Mouse (Mus musculus) layer of hippocampus, adult 2 months (tissue): Measurements from ENCODE around the gene Nefh. TPM values are rescaled to one million over a fixed set of nuclear protein-coding genes. Genes with fewer than 3 reads are reported as not detected.

Experiments
- DNase-seq, 2 experiments: peaks; one replicate each; pipeline ENCODE4 v3.0.0; 2022; ENCODE audit warnings: low spot score in 2 of 2
- H3K27ac ChIP-seq: fragments of 200-600 bp; 2 replicates; pipeline ENCODE4 v1.8.1; 2022
- H3K4me3 ChIP-seq: fragments of 200-600 bp; 2 replicates; pipeline ENCODE4 v1.8.1; 2022; ENCODE audit warnings: mild to moderate bottlenecking
- CTCF ChIP-seq: fragments of 200-600 bp; conservative IDR thresholded peaks from 2 replicates; pipeline ENCODE4 v1.8.1; 2022; ENCODE audit warnings: antibody characterized with exemption, mild to moderate bottlenecking, moderate library complexity
- long read RNA-seq, 2 experiments: library from polyadenylated mRNA; stranded (forward); transcript quantifications; one replicate each; pipeline ENCODE4 v2.0.0; 2021; ENCODE audit warnings: borderline mapping rate in 2 of 2
- total RNA-seq, 2 experiments: library from RNA; stranded (reverse); gene quantifications; 2 replicates each; pipeline ENCODE4 v1.2.3; 2021

Gene Nefh
- 10 to 100 TPM; 37.2 to 38.0 TPM for total RNA-seq
- long read RNA-seq, experiment 1, transcript Nefh-201 (4 exons, 3,994 nt): major isoform, 37 of 40 reads
- long read RNA-seq, experiment 1, partial matches to known transcripts: 3 of 40 reads
- long read RNA-seq, experiment 1, other reads (novel, unspliced or antisense): 0 of 40 reads
- long read RNA-seq, experiment 2, transcript Nefh-201 (4 exons, 3,994 nt): major isoform, 54 of 57 reads
- long read RNA-seq, experiment 2, partial matches to known transcripts: 1 of 57 reads
- long read RNA-seq, experiment 2, other reads (novel, unspliced or antisense): 2 of 57 reads

DNA sequence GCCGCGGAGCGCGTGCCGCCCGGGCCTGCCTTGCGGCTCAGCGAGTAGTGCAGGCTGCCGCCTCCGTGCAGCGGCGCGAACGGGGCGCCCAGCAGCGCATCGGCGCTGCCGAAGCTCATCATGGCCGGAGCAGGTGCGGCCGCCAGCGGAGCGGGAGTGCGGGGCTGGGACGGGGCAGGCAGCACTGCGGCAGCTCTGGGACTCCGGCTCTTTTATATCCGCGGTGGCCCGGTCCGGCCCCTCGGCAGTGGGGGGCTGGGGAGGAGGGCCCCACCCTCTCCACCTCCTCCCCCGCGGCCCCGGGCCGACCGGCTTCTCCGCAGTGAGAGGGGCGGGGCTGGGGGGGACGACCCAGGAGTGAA is at the start of gene Nefh:
Gene Nefh (minus strand): TSS at position 252 of the 362 bp plus-strand sequence.
- Histone ChIP-seq H3K4me3 (peak within 1 kb of the TSS; percentile 73), H3K27ac (peak within 1 kb of the TSS; percentile 93)
- DNase-seq: peak in 1 of 2 experiments; percentile 35
- no peak for TF ChIP-seq CTCF

- Histone ChIP-seq H3K4me3 (no peak overlapping the region), H3K27ac (no peak overlapping the region)
- no peak for TF ChIP-seq CTCF
- no peak for DNase-seq
Measured at GRCm38 (mm10) chr11:4996621-4997199, 48.8 kb upstream of the Nefh start.

DNA sequence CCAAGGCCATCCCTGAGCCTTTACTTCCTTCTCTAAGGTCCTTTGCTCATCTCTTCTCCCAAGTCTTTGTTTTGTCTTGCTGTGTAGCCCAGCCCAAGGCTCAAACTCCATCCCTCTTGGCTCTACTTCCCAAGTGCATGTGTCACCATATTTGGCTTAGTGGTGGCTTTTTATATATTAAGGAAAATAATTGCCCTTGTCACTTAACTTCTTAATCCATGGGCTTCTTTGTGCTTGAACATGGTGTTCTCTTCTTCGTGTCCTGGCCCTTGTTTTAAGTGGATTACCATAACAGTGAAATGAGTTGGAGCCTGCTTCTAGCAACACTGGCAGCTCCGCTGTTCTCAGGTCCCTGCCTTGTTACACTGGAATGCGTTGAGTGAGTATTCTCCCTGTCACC is 47.8 kb upstream of the Nefh start:
- Histone ChIP-seq H3K4me3 (no peak overlapping the region), H3K27ac (no peak overlapping the region)
- no peak for DNase-seq
- TF ChIP-seq CTCF: no peak

DNA sequence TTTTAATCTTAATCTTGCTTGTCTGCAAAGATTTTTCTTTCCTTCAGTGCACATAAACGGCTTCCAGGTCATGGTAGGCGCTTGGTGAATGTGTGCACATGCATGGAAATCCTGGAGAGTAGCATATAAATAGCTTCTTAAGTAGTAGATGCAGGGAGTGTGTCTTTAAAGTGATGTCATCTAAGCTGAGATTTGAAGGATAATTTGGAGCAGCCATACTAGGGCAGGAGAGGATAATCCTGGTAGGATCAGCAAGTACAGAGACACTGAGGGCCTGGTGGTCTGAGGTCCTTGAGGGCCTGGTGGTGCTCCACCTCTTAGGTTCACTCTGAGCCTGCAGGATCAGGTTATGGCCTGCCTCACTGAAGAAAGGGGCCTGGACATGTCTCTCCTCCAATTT is 44.6 kb upstream of the Nefh start:
- DNase-seq: no peak

DNA sequence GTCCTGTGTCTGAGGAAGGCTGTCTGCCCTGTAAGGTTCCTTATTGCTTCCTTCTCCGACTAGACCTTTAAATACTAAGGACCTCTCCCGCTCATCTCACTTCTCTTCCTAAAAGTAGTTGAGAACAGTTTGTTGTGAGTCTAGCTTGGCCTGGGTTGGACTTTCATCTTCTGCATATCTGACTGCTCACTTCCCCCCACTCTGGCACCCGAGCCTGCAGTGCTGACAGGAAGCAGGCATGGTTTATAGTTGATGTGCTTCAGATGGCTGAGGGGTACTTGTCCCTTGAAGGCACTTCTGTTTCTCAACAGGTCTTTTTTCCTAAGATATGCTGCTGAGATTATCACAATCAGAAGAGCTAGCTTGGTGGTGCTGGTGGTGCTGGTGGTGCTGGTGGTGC is 41.3 kb upstream of the Nefh start:
- H3K4me3 ChIP-seq: no peak overlapping the region
- peak overlapping the region; percentile 15; the same call in 1 of the 2 replicates for H3K27ac ChIP-seq
- DNase-seq: no peak
- no peak for TF ChIP-seq CTCF

More for the DNA sequence above, 44.6 kb upstream of the Nefh start:
- Histone ChIP-seq H3K4me3 (no peak overlapping the region), H3K27ac (no peak overlapping the region)
- TF ChIP-seq CTCF: no peak

DNA sequence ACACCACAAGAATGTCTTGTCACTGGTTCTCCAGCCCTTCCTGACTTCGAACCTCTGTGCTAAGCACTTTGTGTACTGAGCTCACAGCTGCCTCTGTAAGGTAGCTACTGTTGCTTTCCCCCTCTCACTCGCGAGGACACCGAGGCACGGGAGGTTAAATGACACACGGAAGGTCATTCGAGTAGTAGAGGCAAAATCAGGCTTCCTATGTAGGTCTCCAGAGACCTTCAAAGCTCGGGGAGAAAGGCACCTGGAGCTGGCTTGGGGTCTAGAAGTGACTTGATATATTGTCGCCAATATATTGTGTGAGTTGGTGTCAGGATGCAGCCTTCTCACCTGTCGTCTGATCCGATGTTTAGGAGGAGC is 39.6 kb upstream of the Nefh start:
- TF ChIP-seq CTCF: no peak
- Histone ChIP-seq H3K27ac (peak overlapping the region; percentile 89), H3K4me3 (peak overlapping the region; percentile 69)
- no peak for DNase-seq

- H3K27ac ChIP-seq: peak within 1 kb of the TSS; percentile 89
- H3K4me3 ChIP-seq: peak within 1 kb of the TSS; percentile 69
- TF ChIP-seq CTCF: no peak
- DNase-seq: peak; percentile 85 to 91
Measured at GRCm38 (mm10) chr11:4986695-4987486, 39.0 kb upstream of the Nefh start, which contains the start of gene Ap1b1. Ap1b1 (plus strand) TSS chr11:4986824.

- DNase-seq: no peak
- no peak overlapping the region for H3K4me3 ChIP-seq
- no peak for TF ChIP-seq CTCF
- no peak overlapping the region for H3K27ac ChIP-seq
Measured at GRCm38 (mm10) chr11:4984799-4985198, 36.9 kb upstream of the Nefh start.

GRCm38 (mm10) chr11:4984249-4984648 is 36.4 kb upstream of the Nefh start:
- no peak overlapping the region for H3K27ac ChIP-seq
- peak; percentile 26 to 52 for DNase-seq

GRCm38 (mm10) chr11:4983538-4983937 is 35.7 kb upstream of the Nefh start:
- Histone ChIP-seq H3K27ac (no peak overlapping the region), H3K4me3 (no peak overlapping the region)
- no peak for TF ChIP-seq CTCF
- DNase-seq: no peak

More at GRCm38 (mm10) chr11:4984249-4984648, 36.4 kb upstream of the Nefh start:
- TF ChIP-seq CTCF: peak; percentile 91
- H3K4me3 ChIP-seq: no peak overlapping the region

DNA sequence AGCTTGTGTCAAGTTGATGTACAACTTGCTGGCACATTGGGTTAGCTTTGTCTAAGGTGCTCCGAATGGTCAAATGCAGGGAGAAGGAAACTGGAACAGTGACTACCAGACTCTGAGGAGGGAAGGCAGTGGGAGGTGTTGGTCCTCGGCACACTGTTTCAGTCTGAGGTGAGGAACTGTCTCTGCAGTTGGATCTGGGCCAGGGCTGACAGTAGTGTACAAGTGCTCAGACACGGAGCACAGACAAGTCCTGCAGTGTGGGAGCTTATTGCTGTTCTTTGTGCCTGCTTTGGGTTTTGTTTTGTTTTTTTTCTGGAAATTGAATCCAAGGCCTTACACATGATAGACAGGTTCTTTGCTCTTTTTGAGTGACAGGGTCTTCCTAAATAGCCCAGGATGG is 35.1 kb upstream of the Nefh start:
- DNase-seq: no peak
- TF ChIP-seq CTCF: no peak
- Histone ChIP-seq H3K4me3 (no peak overlapping the region), H3K27ac (no peak overlapping the region)

DNA sequence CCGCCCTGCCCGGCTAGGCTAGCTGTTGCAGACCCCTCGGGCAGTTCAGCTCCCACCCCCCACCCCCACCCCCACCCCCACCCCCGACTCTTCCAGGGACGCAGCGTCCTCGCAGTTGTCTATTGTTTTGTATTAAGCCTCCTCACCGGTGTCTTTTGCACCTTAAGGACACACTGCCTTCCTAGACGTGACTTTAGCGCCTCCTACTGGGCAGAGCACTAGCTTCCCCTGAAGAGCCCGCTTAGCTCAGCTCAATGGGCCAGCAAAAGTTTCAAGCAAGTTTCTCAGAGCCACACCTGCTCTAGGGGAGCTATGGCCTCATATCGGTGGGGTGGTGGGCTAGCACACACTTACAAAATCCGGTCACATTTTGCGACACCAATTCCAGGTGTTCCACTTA is 27.8 kb upstream of the Nefh start:
- no peak overlapping the region for H3K4me3 ChIP-seq
- TF ChIP-seq CTCF: peak; percentile 78
- peak in 1 of 2 experiments; percentile 70 for DNase-seq
- H3K27ac ChIP-seq: no peak overlapping the region

GRCm38 (mm10) chr11:4974376-4975122 is 26.7 kb upstream of the Nefh start:
- Histone ChIP-seq H3K27ac (no peak overlapping the region), H3K4me3 (no peak overlapping the region)
- DNase-seq: no peak
- TF ChIP-seq CTCF: no peak
